Mouse (Mus musculus): Measurements from ENCODE around the gene Hoxd12. TPM values are rescaled to one million over a fixed set of nuclear protein-coding genes. Genes with fewer than 3 reads are reported as not detected.

Hoxd12 gene
- polyA plus RNA-seq, 1 experiment from 2014 or later, result 4.5 TPM

- H3K27ac ChIP-seq (ENCODE audit: low read length), result peak overlapping the region; percentile 100
These were observed 30.8 kb downstream of the Hoxd12 start for GRCm38 (mm10) chr2:74705467-74706089.

GRCm38 (mm10) chr2:74706393-74706960, 31.7 kb downstream of the Hoxd12 start:
- Histone ChIP-seq H3K27me3 (ENCODE audit: insufficient read depth, low read length) (no peaks in the 10 kb centered on the region), H3K4me3 (ENCODE audit: low read length) (peak overlapping the region; percentile 78), H3K36me3 (ENCODE audit: insufficient read depth, low read length) (no peaks in the 10 kb centered on the region), H3K9me3 (ENCODE audit: low read length) (no peaks in the 10 kb centered on the region), H3K27ac (ENCODE audit: low read length) (peak overlapping the region; percentile 100), H3K9ac (replicated peaks; ENCODE audit: low read length) (peak overlapping the region; percentile 99), H3K4me1 (ENCODE audit: insufficient read depth, low read length) (peaks cover 42% of the 10 kb centered on the region), H3K4me2 (replicated peaks; ENCODE audit: low read depth, low read length) (peak overlapping the region; percentile 72)
- ATAC-seq (ENCODE audit: low FRiP score, low TSS enrichment), result no peak
- WGBS, result 3% methylated on average over 13 of the region's 13 CpGs

More at GRCm38 (mm10) chr2:74705467-74706089, 30.8 kb downstream of the Hoxd12 start:
- no peaks in the 10 kb centered on the region for H3K27me3 ChIP-seq (ENCODE audit: insufficient read depth, low read length)
- H3K4me1 ChIP-seq (ENCODE audit: insufficient read depth, low read length), result peaks cover 43% of the 10 kb centered on the region
- no peaks in the 10 kb centered on the region for H3K36me3 ChIP-seq (ENCODE audit: insufficient read depth, low read length)
- peak overlapping the region; percentile 78 for H3K4me3 ChIP-seq (ENCODE audit: low read length)
- peak overlapping the region; percentile 72 for H3K4me2 ChIP-seq (replicated peaks; ENCODE audit: low read depth, low read length)
- H3K9ac ChIP-seq (replicated peaks; ENCODE audit: low read length), result peak overlapping the region; percentile 99
- no peaks in the 10 kb centered on the region for H3K9me3 ChIP-seq (ENCODE audit: low read length)
- peak; percentile 29 for ATAC-seq (ENCODE audit: low FRiP score, low TSS enrichment)
- under 1% methylated on average over 70 of the region's 85 CpGs for WGBS

GRCm38 (mm10) chr2:74707599-74707998, 32.8 kb downstream of the Hoxd12 start:
- peak overlapping the region; percentile 85 for H3K27ac ChIP-seq (ENCODE audit: low read length)
- H3K4me2 ChIP-seq (replicated peaks; ENCODE audit: low read depth, low read length), result peak overlapping the region; percentile 72
- H3K9me3 ChIP-seq (ENCODE audit: low read length), result no peaks in the 10 kb centered on the region
- no peaks in the 10 kb centered on the region for H3K27me3 ChIP-seq (ENCODE audit: insufficient read depth, low read length)
- WGBS, result 11% methylated on average over 7 of the region's 7 CpGs
- H3K4me1 ChIP-seq (ENCODE audit: insufficient read depth, low read length), result peaks cover 42% of the 10 kb centered on the region
- peak overlapping the region; percentile 49 for H3K4me3 ChIP-seq (ENCODE audit: low read length)
- no peaks in the 10 kb centered on the region for H3K36me3 ChIP-seq (ENCODE audit: insufficient read depth, low read length)
- ATAC-seq (ENCODE audit: low FRiP score, low TSS enrichment), result no peak
- peak overlapping the region; percentile 74 for H3K9ac ChIP-seq (replicated peaks; ENCODE audit: low read length)

GRCm38 (mm10) chr2:74708676-74709075, 33.9 kb downstream of the Hoxd12 start:
- Histone ChIP-seq H3K27me3 (ENCODE audit: insufficient read depth, low read length) (no peaks in the 10 kb centered on the region), H3K9me3 (ENCODE audit: low read length) (no peaks in the 10 kb centered on the region), H3K4me1 (ENCODE audit: insufficient read depth, low read length) (peaks cover 36% of the 10 kb centered on the region), H3K4me2 (replicated peaks; ENCODE audit: low read depth, low read length) (peak overlapping the region; percentile 72), H3K36me3 (ENCODE audit: insufficient read depth, low read length) (no peaks in the 10 kb centered on the region), H3K4me3 (ENCODE audit: low read length) (peak overlapping the region; percentile 49), H3K9ac (replicated peaks; ENCODE audit: low read length) (peak overlapping the region; percentile 48; the same call in 1 of the 2 replicates), H3K27ac (ENCODE audit: low read length) (peak overlapping the region; percentile 99)
- no peak for ATAC-seq (ENCODE audit: low FRiP score, low TSS enrichment)
- 24% methylated on average over 4 of the region's 4 CpGs for WGBS

- 21% methylated on average over 5 of the region's 5 CpGs for WGBS
- H3K36me3 ChIP-seq (ENCODE audit: insufficient read depth, low read length), result no peaks in the 10 kb centered on the region
- H3K4me3 ChIP-seq (ENCODE audit: low read length), result peak overlapping the region; percentile 9
- H3K27me3 ChIP-seq (ENCODE audit: insufficient read depth, low read length), result no peaks in the 10 kb centered on the region
- H3K9me3 ChIP-seq (ENCODE audit: low read length), result no peaks in the 10 kb centered on the region
- H3K9ac ChIP-seq (replicated peaks; ENCODE audit: low read length), result peak overlapping the region; percentile 61
- H3K4me2 ChIP-seq (replicated peaks; ENCODE audit: low read depth, low read length), result peak overlapping the region; percentile 72
- peak overlapping the region; percentile 99 for H3K27ac ChIP-seq (ENCODE audit: low read length)
- H3K4me1 ChIP-seq (ENCODE audit: insufficient read depth, low read length), result peaks cover 34% of the 10 kb centered on the region
- no peak for ATAC-seq (ENCODE audit: low FRiP score, low TSS enrichment)
These were observed 34.9 kb downstream of the Hoxd12 start for GRCm38 (mm10) chr2:74709465-74710419.

- no peak for ATAC-seq (ENCODE audit: low FRiP score, low TSS enrichment)
These were observed 36.2 kb downstream of the Hoxd12 start for GRCm38 (mm10) chr2:74710929-74711543.

GRCm38 (mm10) chr2:74711721-74712621, 37.2 kb downstream of the Hoxd12 start, which contains the start of the genes Hoxd3 and Hoxd4:
Gene Hoxd3, plus strand, starts transcription at chr2:74711927.
Gene Hoxd4, plus strand, starts transcription at chr2:74711929.
- WGBS, result under 1% methylated on average over 65 of the region's 65 CpGs
- peak; percentile 3 for ATAC-seq (ENCODE audit: low FRiP score, low TSS enrichment)
- Histone ChIP-seq H3K9ac (replicated peaks; ENCODE audit: low read length) (peak within 1 kb of the TSS; percentile 99), H3K27me3 (ENCODE audit: insufficient read depth, low read length) (no peaks in the 10 kb centered on the region), H3K4me3 (ENCODE audit: low read length) (peak within 1 kb of the TSS; percentile 97), H3K27ac (ENCODE audit: low read length) (peak within 1 kb of the TSS; percentile 99), H3K9me3 (ENCODE audit: low read length) (no peaks in the 10 kb centered on the region), H3K36me3 (ENCODE audit: insufficient read depth, low read length) (no peaks in the 10 kb centered on the region), H3K4me1 (ENCODE audit: insufficient read depth, low read length) (peaks cover 50% of the 10 kb centered on the region), H3K4me2 (replicated peaks; ENCODE audit: low read depth, low read length) (peak within 1 kb of the TSS; percentile 63)

More at GRCm38 (mm10) chr2:74710929-74711543, 36.2 kb downstream of the Hoxd12 start:
- under 1% methylated on average over 16 of the region's 16 CpGs for WGBS
- Histone ChIP-seq H3K9me3 (ENCODE audit: low read length) (no peaks in the 10 kb centered on the region), H3K4me2 (replicated peaks; ENCODE audit: low read depth, low read length) (peak overlapping the region; percentile 63), H3K36me3 (ENCODE audit: insufficient read depth, low read length) (no peaks in the 10 kb centered on the region), H3K27ac (ENCODE audit: low read length) (peak overlapping the region; percentile 99), H3K9ac (replicated peaks; ENCODE audit: low read length) (peak overlapping the region; percentile 99), H3K27me3 (ENCODE audit: insufficient read depth, low read length) (no peaks in the 10 kb centered on the region), H3K4me1 (ENCODE audit: insufficient read depth, low read length) (peaks cover 40% of the 10 kb centered on the region), H3K4me3 (ENCODE audit: low read length) (peak overlapping the region; percentile 97)

GRCm38 (mm10) chr2:74713239-74714150, 38.7 kb downstream of the Hoxd12 start:
- H3K4me2 ChIP-seq (replicated peaks; ENCODE audit: low read depth, low read length), result peak overlapping the region; percentile 63
- 5% methylated on average over 19 of the region's 19 CpGs for WGBS
- no peaks in the 10 kb centered on the region for H3K9me3 ChIP-seq (ENCODE audit: low read length)
- no peak; the same call in 1 of the 2 replicates for ATAC-seq (ENCODE audit: low FRiP score, low TSS enrichment)
- peak overlapping the region; percentile 99 for H3K9ac ChIP-seq (replicated peaks; ENCODE audit: low read length)
- no peaks in the 10 kb centered on the region for H3K27me3 ChIP-seq (ENCODE audit: insufficient read depth, low read length)
- peaks cover 49% of the 10 kb centered on the region for H3K4me1 ChIP-seq (ENCODE audit: insufficient read depth, low read length)
- no peaks in the 10 kb centered on the region for H3K36me3 ChIP-seq (ENCODE audit: insufficient read depth, low read length)
- H3K27ac ChIP-seq (ENCODE audit: low read length), result peak overlapping the region; percentile 99
- H3K4me3 ChIP-seq (ENCODE audit: low read length), result peak overlapping the region; percentile 97

Data from kidney, embryonic 16.5 days (tissue).